Mouse (Mus musculus): Measurements from ENCODE around the gene Diexf.

Gene Diexf

DNA sequence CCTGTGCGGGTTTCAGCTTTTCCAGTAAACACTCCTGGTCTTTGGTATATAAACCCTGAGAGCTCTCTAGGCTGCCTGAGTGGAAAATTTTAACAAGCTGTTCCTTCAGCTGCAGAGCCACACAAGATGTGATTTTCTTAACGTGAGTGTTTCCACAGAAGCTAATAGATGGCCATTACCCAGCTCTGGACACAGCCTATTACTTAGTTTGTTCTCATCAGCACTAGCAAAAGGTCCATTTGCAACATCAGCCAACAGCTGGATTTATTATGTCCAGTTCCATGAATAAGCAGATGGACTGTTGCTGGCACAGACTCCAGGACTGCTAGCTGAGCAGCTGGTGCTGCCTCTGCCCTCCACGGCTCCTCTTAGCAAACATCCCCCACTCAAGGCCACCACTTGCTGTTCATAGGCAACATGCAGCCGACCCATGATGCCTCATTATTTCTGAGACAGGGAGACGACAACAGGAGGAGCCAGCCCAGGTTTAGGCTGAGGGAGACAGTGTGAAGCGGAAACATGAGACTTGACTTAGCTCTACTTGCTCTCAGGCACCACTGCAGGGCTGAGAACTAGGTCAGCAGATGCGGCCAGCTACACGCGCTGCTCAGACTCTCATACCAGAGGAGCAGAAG lies 43.1 kb downstream of the Diexf start:
- in situ Hi-C loops (cut with MboI, MseI), result no loop called here

DNA sequence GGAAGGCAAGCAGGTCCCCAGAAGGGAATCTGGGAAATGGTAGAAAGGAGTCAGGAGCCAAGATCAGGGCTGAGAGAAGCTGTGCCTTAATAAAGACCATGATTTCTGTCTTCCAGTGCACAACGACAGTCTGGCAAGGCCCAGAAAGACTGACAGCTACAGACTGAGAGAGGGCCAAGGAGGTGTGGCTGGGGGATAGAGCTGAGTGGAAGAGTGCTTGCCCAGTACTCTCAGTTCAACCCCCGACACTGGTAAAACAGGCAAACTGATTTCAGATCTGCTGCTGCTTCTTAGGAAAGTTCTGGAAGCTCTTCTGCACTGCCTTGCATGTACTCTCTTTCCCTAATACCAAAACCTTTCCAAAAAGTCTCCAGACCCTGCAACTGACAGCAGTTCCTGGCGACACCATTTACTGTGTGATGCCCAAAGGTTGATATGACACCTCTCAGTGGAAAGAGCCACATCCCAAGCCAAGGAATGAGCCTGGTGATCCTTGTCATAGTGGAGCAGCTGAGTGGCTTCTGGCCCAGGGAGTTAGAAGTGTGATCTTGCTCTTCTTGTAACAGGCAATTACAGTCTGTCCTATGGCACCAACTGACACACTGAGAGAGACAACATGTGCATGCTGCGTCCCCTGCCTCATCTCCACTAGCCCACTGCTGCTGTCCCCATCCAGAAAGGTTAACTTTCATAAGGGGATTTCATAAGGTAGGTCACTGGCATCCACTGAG lies 43.8 kb downstream of the Diexf start:
- in situ Hi-C loops (cut with MboI, MseI), result no loop called here

DNA sequence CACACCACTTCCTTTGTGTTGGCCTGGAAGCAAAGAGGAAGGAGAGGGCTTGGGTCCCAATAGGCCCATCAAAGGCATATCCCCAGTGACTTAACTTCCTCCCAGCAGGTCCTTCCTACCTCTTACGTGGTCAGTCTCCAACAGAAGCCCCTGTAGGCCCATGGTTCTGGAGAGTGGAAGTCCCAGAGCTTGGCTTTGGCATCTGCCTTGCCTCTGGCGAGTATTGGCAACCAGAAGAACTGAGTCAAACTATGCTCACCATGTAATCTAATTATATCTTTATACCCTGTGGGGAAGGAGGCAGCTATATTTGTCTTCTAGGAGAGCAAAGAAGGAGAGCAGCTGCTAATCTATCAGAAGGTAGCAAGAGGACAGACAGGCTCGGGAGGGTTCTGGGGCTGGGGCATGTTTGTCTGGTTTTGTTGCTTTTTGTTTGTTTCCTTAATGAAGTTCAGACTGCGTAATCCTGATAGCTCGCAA lies 44.5 kb downstream of the Diexf start:
- in situ Hi-C loops (cut with MboI, MseI), result no loop called here

- in situ Hi-C loops (cut with MboI, MseI), result no loop called here
Measured at GRCm38 (mm10) chr1:193084016-193084415, 46.1 kb downstream of the Diexf start.

- in situ Hi-C loops (cut with MboI, MseI), result no loop called here
Measured at GRCm38 (mm10) chr1:193083051-193083450, 47.0 kb downstream of the Diexf start.

DNA sequence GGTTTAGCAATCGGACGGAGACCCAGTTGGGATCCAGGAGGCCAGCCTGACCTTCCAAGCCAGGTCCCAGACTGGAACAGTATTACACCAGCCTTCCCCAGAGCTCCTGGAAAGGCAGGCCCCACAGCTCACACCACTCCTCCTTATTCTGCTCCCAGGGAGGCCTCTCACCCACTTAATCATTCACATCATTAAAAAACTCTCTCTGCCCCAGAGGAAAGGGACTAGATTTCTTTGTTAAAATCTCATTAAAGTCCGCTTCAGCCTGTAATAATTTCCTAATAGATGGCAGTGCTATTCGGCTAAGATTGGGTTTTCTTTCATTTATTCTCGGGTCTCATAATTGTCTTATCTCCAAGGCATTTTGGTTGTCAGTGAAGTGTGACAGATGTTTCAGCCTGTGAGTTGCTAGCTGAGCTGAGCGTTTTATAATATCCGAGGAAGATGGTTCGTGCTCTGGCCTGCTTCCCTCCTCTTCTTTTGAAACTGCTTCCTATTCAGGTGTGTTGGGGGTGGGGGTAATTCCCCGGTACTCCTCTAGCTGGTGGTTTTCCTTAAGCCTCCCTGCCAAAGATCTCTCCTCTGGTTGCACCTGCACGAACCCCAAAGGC lies 47.7 kb downstream of the Diexf start:
- in situ Hi-C loops (cut with MboI, MseI), result no loop called here

DNA sequence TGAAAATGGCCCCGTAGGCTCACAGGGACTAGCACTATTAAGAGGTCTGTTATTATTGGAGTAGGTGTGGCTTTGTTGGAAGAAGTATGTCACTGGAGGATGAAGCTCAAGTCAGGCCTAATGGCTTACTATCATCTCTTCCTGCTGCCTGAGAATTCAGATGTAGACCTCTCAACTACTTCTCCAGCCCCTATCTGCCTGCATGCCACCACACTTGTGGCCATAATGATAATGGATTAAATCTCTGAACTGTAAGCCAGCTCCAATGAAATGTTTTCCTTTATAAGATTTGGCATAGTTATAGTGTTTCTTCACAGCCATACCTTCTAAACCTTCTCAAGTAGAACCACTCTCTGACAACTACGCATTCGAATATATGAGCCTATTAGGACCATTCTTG lies 67.5 kb downstream of the Diexf start:
- in situ Hi-C loops (cut with MboI, MseI), result no loop called here

GRCm38 (mm10) chr1:193060167-193060566 lies 69.9 kb downstream of the Diexf start:
- in situ Hi-C loops (cut with MboI, MseI), result no loop called here

GRCm38 (mm10) chr1:193059596-193059995 lies 70.5 kb downstream of the Diexf start:
- in situ Hi-C loops (cut with MboI, MseI), result no loop called here

GRCm38 (mm10) chr1:193054401-193054800 lies 75.7 kb downstream of the Diexf start:
- in situ Hi-C loops (cut with MboI, MseI), result no loop called here

DNA sequence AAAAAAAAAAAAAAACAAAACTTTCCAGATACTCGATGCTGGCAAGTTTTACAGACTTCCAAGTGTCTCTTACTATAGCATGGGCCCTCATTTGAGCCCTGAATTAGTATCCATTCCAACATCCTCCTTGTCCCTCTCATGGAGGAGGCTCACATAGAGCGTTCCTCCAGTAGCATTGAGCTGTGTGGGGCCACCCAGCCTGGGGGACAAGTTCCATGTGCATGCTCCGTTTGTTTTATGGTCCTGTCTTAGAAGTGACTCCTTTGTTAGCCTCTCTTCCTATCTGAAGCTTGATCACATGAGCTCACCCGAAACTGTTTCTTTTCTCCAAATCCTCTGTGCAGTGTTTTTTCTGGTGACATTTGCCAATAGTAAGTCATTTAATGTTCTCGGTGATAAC lies 77.0 kb downstream of the Diexf start:
- in situ Hi-C loops (cut with MboI, MseI), result no loop called here

- in situ Hi-C loops (cut with MboI, MseI), result no loop called here
Measured at GRCm38 (mm10) chr1:193047616-193048015, 82.5 kb downstream of the Diexf start.

DNA sequence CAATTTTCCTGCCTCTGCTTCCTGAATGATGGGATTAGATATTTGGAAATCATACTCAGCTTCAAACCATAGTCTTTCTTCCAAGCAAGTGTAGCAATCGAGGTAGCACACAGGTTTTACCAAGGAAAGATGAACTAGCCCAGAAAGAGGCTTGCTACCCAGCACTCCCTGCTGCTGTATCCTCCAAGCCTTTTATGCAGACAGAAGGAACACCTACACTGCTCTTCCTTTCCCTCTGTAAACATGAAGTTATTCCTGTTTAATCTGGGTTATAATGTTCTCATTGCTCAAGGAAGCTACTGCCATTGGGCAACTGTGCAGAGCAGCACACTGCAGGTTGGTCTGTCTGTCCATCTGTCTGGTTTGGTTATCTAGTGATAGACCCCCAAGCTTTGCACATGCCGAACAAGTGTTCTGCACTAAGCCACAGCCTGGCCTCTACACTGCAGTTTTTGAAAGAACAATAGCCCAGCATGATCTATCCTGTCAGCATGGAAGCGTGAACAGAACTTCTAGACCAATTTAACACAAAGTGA lies 87.2 kb downstream of the Diexf start:
- in situ Hi-C loops (cut with MboI, MseI), result no loop called here
